Mouse (Mus musculus): Measurements from ENCODE around the gene Maml3. TPM values are rescaled to one million over a fixed set of nuclear protein-coding genes. Genes with fewer than 3 reads are reported as not detected.
A peak's percentile ranks its signal among the peaks of the same experiment; 100 is the strongest.

Gene Maml3
- polyA plus RNA-seq, 1 experiment from 2014 or later: 5.6 TPM

DNA sequence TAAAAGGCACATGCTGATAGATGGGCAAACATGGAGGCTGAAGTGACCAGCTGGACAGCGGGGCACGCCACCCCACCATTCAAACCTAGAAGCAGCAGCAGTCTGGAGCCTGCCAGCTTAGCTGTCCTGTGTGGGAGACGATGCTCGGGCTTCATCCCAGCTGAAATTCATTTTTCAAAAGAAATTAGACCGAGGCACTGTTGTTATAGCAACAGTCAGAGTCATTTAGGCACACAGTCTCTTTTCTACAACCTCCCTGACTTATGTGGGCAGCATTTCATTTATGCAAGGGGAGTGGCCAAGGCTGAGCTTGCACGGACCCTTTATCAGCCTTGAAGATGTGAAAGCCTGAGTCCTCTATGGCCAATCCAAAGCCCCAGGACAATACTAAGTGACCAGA is 234.9 kb downstream of the Maml3 start:
- Histone ChIP-seq H3K9me3 (ENCODE audit: low read length) (no peaks in the 10 kb centered on the region), H3K9ac (replicated peaks; ENCODE audit: low read depth) (no peak overlapping the region), H3K4me3 (ENCODE audit: low read depth, low read length) (no peak overlapping the region), H3K36me3 (ENCODE audit: insufficient read depth, low read length) (no peaks in the 10 kb centered on the region), H3K4me1 (ENCODE audit: insufficient read depth, low read depth, low read length) (peaks cover 19% of the 10 kb centered on the region), H3K27me3 (replicated peaks; ENCODE audit: insufficient read depth, low read length) (no peaks in the 10 kb centered on the region), H3K27ac (ENCODE audit: low read length) (0 out of 2 replicates have a peak overlapping the region, but pooled peaks have one; percentile 43), H3K4me2 (replicated peaks; ENCODE audit: low read depth, low read length) (no peak overlapping the region)
- ATAC-seq: no peak
- WGBS: 61% methylated on average over 6 of the region's 6 CpGs
- no peak for DNase-seq (ENCODE audit: low spot score)
- TF ChIP-seq CTCF (IDR thresholded peaks at IDR 0.05) (no peak), EP300 (IDR thresholded peaks at IDR 0.05) (no peak)

DNA sequence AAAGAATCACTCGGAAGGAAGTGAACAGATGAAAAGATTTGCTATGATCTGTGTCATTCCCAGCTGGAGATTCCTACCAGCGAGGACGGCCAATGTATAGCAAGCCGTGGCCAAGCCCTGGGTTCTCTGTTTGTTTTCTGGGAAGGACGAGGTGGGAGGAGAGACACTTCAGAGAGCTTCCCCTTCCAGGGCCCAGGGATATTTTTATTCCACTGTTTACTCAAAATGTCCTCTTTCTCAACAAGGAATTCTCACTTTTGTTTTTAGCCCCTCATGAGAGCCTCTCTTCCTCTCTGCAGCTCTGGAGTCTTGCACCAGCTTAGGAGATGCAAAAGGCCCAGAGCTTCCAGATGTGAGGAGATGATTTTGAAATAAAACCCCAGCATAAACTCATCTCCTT is 236.0 kb downstream of the Maml3 start:
- Histone ChIP-seq H3K9ac (replicated peaks; ENCODE audit: low read depth) (0 out of 2 replicates have a peak overlapping the region, but pooled peaks have one; percentile 12), H3K27ac (ENCODE audit: low read length) (peak overlapping the region; percentile 49), H3K4me3 (ENCODE audit: low read depth, low read length) (no peak overlapping the region), H3K9me3 (ENCODE audit: low read length) (no peaks in the 10 kb centered on the region), H3K36me3 (ENCODE audit: insufficient read depth, low read length) (no peaks in the 10 kb centered on the region), H3K27me3 (replicated peaks; ENCODE audit: insufficient read depth, low read length) (no peaks in the 10 kb centered on the region), H3K4me2 (replicated peaks; ENCODE audit: low read depth, low read length) (peak overlapping the region; percentile 27), H3K4me1 (ENCODE audit: insufficient read depth, low read depth, low read length) (peaks cover 17% of the 10 kb centered on the region)
- ATAC-seq (peak; percentile 73), DNase-seq (ENCODE audit: low spot score) (peak; percentile 82)
- TF ChIP-seq EP300 (IDR thresholded peaks at IDR 0.05) (peak; percentile 50; the same call in 1 of the 2 replicates), CTCF (IDR thresholded peaks at IDR 0.05) (no peak)
- 0% methylated on average over 5 of the region's 5 CpGs for WGBS

GRCm38 (mm10) chr3:51866446-51866845 is 238.4 kb downstream of the Maml3 start:
- TF ChIP-seq EP300 (IDR thresholded peaks at IDR 0.05): no peak
- no peak for ATAC-seq
- H3K4me1 ChIP-seq (ENCODE audit: insufficient read depth, low read depth, low read length): peaks cover 13% of the 10 kb centered on the region

GRCm38 (mm10) chr3:51861631-51862030 is 243.2 kb downstream of the Maml3 start:
- no peak overlapping the region for H3K27ac ChIP-seq (ENCODE audit: low read length)
- H3K9ac ChIP-seq (replicated peaks; ENCODE audit: low read depth): no peak overlapping the region
- H3K4me1 ChIP-seq (ENCODE audit: insufficient read depth, low read depth, low read length): no peaks in the 10 kb centered on the region
- WGBS: 89% methylated on average over 9 of the region's 9 CpGs
- H3K27me3 ChIP-seq (replicated peaks; ENCODE audit: insufficient read depth, low read length): no peaks in the 10 kb centered on the region
- no peak overlapping the region for H3K4me2 ChIP-seq (replicated peaks; ENCODE audit: low read depth, low read length)
- H3K36me3 ChIP-seq (ENCODE audit: insufficient read depth, low read length): no peaks in the 10 kb centered on the region
- no peaks in the 10 kb centered on the region for H3K9me3 ChIP-seq (ENCODE audit: low read length)
- TF ChIP-seq EP300 (IDR thresholded peaks at IDR 0.05) (no peak), CTCF (IDR thresholded peaks at IDR 0.05) (no peak)
- no peak overlapping the region for H3K4me3 ChIP-seq (ENCODE audit: low read depth, low read length)
- DNase-seq (ENCODE audit: low spot score): no peak
- ATAC-seq: no peak

More at GRCm38 (mm10) chr3:51866446-51866845, 238.4 kb downstream of the Maml3 start:
- H3K36me3 ChIP-seq (ENCODE audit: insufficient read depth, low read length): no peaks in the 10 kb centered on the region
- 56% methylated on average over 5 of the region's 5 CpGs for WGBS
- H3K27me3 ChIP-seq (replicated peaks; ENCODE audit: insufficient read depth, low read length): no peaks in the 10 kb centered on the region
- DNase-seq (ENCODE audit: low spot score): no peak
- no peak overlapping the region for H3K4me3 ChIP-seq (ENCODE audit: low read depth, low read length)
- H3K27ac ChIP-seq (ENCODE audit: low read length): no peak overlapping the region
- H3K9me3 ChIP-seq (ENCODE audit: low read length): no peaks in the 10 kb centered on the region
- H3K4me2 ChIP-seq (replicated peaks; ENCODE audit: low read depth, low read length): no peak overlapping the region
- no peak overlapping the region for H3K9ac ChIP-seq (replicated peaks; ENCODE audit: low read depth)

GRCm38 (mm10) chr3:51860458-51860857 is 244.4 kb downstream of the Maml3 start:
- H3K36me3 ChIP-seq (ENCODE audit: insufficient read depth, low read length): no peaks in the 10 kb centered on the region
- no peaks in the 10 kb centered on the region for H3K4me1 ChIP-seq (ENCODE audit: insufficient read depth, low read depth, low read length)
- no peaks in the 10 kb centered on the region for H3K9me3 ChIP-seq (ENCODE audit: low read length)
- ATAC-seq: peak; percentile 37
- H3K27ac ChIP-seq (ENCODE audit: low read length): no peak overlapping the region
- WGBS: 79% methylated on average over 7 of the region's 7 CpGs
- no peak for DNase-seq (ENCODE audit: low spot score)
- H3K9ac ChIP-seq (replicated peaks; ENCODE audit: low read depth): no peak overlapping the region
- H3K4me2 ChIP-seq (replicated peaks; ENCODE audit: low read depth, low read length): no peak overlapping the region
- no peak for TF ChIP-seq EP300 (IDR thresholded peaks at IDR 0.05)
- no peak for TF ChIP-seq CTCF (IDR thresholded peaks at IDR 0.05)
- H3K27me3 ChIP-seq (replicated peaks; ENCODE audit: insufficient read depth, low read length): no peaks in the 10 kb centered on the region
- H3K4me3 ChIP-seq (ENCODE audit: low read depth, low read length): no peak overlapping the region

GRCm38 (mm10) chr3:51859208-51859607 is 245.7 kb downstream of the Maml3 start:
- TF ChIP-seq CTCF (IDR thresholded peaks at IDR 0.05) (peak; percentile 25), EP300 (IDR thresholded peaks at IDR 0.05) (no peak)
- peak; percentile 60 for DNase-seq (ENCODE audit: low spot score)

DNA sequence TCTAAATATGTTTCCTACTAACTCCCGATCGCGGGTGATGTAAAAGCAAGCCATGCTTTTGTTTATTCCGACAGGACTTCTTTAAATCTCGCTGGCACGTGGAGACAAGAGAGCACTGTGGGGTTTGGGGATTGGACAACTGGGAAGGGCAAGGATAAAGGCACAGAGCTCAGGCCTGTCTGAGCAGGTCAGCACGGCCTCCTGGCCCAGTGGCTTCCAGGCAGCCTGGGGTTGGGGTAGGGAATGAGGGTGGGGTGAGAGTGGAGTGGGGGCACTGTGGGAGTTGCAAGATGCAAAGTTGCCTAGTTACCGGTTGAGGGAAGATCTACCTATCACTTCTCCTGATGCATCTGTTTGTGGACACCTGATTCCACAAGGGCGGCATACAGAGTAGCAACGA is 250.7 kb downstream of the Maml3 start:
- DNase-seq (ENCODE audit: low spot score) (no peak), ATAC-seq (no peak)
- no peaks in the 10 kb centered on the region for H3K4me1 ChIP-seq (ENCODE audit: insufficient read depth, low read depth, low read length)
- 80% methylated on average over 10 of the region's 10 CpGs for WGBS
- no peaks in the 10 kb centered on the region for H3K9me3 ChIP-seq (ENCODE audit: low read length)
- TF ChIP-seq CTCF (IDR thresholded peaks at IDR 0.05) (no peak), EP300 (IDR thresholded peaks at IDR 0.05) (no peak)
- H3K27me3 ChIP-seq (replicated peaks; ENCODE audit: insufficient read depth, low read length): no peaks in the 10 kb centered on the region
- H3K36me3 ChIP-seq (ENCODE audit: insufficient read depth, low read length): no peaks in the 10 kb centered on the region
- no peak overlapping the region for H3K27ac ChIP-seq (ENCODE audit: low read length)
- no peak overlapping the region for H3K4me3 ChIP-seq (ENCODE audit: low read depth, low read length)
- H3K4me2 ChIP-seq (replicated peaks; ENCODE audit: low read depth, low read length): no peak overlapping the region
- H3K9ac ChIP-seq (replicated peaks; ENCODE audit: low read depth): no peak overlapping the region

More at GRCm38 (mm10) chr3:51859208-51859607, 245.7 kb downstream of the Maml3 start:
- Histone ChIP-seq H3K27ac (ENCODE audit: low read length) (no peak overlapping the region), H3K9ac (replicated peaks; ENCODE audit: low read depth) (no peak overlapping the region), H3K4me2 (replicated peaks; ENCODE audit: low read depth, low read length) (no peak overlapping the region), H3K9me3 (ENCODE audit: low read length) (no peaks in the 10 kb centered on the region), H3K4me1 (ENCODE audit: insufficient read depth, low read depth, low read length) (no peaks in the 10 kb centered on the region), H3K4me3 (ENCODE audit: low read depth, low read length) (no peak overlapping the region), H3K27me3 (replicated peaks; ENCODE audit: insufficient read depth, low read length) (no peaks in the 10 kb centered on the region), H3K36me3 (ENCODE audit: insufficient read depth, low read length) (no peaks in the 10 kb centered on the region)
- 20% methylated on average over 2 of the region's 2 CpGs for WGBS
- peak; percentile 43 for ATAC-seq

Measured in lung, postnatal 0 days (tissue).